Mouse (Mus musculus): ENCODE results near the gene Ppp2r5b.

Gene Ppp2r5b

GRCm38 (mm10) chr19:6261379-6261778 is 25.7 kb upstream of the Ppp2r5b start:
- CTCF ChIA-PET = interaction anchor here (0.7 to 5.7 kb wide), 30 partner anchors 9 to 613 kb away, joined by 3 to 63 read pairs (median 4); partner anchors contain the start of genes Men1 (in 2 of the 4), Arl2 (in 1 of the 4), Atg2a (in 1 of the 4) and Cdc42bpg (in 1 of the 4)
- POLR2A ChIA-PET = interaction anchor here in 2 of 4 experiments (0.6 to 34.9 kb wide), 11 partner anchors 9 to 783 kb away, joined by 3 to 829 read pairs (median 4); partner anchors contain the start of genes Cdc42bpg (in 1 of the 2), Map4k2 (in 1 of the 2) and Sf1 (in 1 of the 2)

DNA sequence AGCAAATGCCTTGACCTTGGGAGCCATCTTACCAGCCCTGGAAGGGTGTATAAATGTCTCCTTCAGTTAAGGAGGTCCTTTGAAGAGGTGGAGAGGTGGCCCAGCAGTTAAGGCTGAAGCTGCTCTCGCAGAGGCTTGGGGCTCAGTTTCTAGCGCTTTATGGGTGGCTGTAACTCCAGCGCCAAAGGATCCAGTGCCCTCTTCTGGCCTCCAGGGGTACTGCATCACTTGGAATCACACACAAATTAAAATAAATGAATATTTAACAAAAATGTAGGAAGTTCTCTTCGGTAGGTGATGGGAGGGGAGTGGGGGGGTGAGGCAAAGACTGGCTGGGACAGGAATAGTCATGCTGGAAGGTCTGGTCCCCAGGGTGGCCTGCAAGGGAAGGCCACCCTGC is 25.3 kb upstream of the Ppp2r5b start:
- POLR2A ChIA-PET = interaction anchor here in 2 of 4 experiments (0.6 to 34.9 kb wide), 12 partner anchors 9 to 784 kb away, joined by 3 to 829 read pairs (median 4); partner anchors contain the start of genes Cdc42bpg (in 1 of the 2), Map4k2 (in 1 of the 2), Men1 (in 1 of the 2) and Sf1 (in 1 of the 2)
- CTCF ChIA-PET = interaction anchor here (0.6 to 5.7 kb wide), 40 partner anchors 9 to 612 kb away, joined by 3 to 63 read pairs (median 4); partner anchors contain the start of genes Cdc42bpg (in 2 of the 4), Ehd1 (in 2 of the 4), Men1 (in 2 of the 4) and Arl2 (in 1 of the 4)

GRCm38 (mm10) chr19:6260428-6260827 is 24.8 kb upstream of the Ppp2r5b start:
- ChIA-PET POLR2A (interaction anchor here in 2 of 4 experiments (0.8 to 34.9 kb wide), 11 partner anchors 10 to 103 kb away, joined by 3 to 829 read pairs (median 4); partner anchors contain the start of genes Map4k2 (in 1 of the 2), Men1 (in 1 of the 2) and Sf1 (in 1 of the 2)), CTCF (interaction anchor here in 3 of 4 experiments (0.6 to 2.1 kb wide), 28 partner anchors 9 to 612 kb away, joined by 3 to 14 read pairs (median 4); partner anchors contain the start of genes Cdc42bpg (in 2 of the 3), Men1 (in 2 of the 3), Atg2a (in 1 of the 3) and Cdc42ep2 (in 1 of the 3))

DNA sequence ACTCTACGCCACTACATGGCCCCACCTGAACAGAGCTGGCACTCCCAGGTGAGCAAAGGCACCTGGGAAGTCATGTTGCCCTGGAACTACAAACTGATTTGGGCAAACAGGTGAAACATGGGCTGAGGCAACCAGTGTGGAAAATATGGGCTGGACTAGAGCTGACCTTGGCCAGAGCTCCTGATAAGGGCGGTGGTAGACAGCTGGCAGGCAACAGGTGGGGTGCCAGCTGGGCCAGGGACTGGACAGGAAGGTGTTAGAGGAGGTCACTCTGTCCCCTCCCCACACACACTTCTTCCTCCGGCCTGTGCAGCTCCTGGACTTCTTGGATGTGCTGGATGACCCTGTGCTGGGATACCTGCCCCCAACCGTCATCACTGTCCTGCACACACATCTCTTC is 17.3 kb upstream of the Ppp2r5b start:
- ChIA-PET POLR2A (interaction anchor here (0.5 to 2.3 kb wide), 15 partner anchors 9 to 129 kb away, joined by 3 to 12 read pairs (median 4); partner anchors contain the start of genes Atg2a (in 1 of the 4) and Ppp2r5b (in 1 of the 4)), CTCF (interaction anchor here in 3 of 4 experiments (0.5 to 2.0 kb wide), 5 partner anchors 10 to 796 kb away, joined by 3 to 11 read pairs (median 4); no protein-coding TSS in a partner anchor)

DNA sequence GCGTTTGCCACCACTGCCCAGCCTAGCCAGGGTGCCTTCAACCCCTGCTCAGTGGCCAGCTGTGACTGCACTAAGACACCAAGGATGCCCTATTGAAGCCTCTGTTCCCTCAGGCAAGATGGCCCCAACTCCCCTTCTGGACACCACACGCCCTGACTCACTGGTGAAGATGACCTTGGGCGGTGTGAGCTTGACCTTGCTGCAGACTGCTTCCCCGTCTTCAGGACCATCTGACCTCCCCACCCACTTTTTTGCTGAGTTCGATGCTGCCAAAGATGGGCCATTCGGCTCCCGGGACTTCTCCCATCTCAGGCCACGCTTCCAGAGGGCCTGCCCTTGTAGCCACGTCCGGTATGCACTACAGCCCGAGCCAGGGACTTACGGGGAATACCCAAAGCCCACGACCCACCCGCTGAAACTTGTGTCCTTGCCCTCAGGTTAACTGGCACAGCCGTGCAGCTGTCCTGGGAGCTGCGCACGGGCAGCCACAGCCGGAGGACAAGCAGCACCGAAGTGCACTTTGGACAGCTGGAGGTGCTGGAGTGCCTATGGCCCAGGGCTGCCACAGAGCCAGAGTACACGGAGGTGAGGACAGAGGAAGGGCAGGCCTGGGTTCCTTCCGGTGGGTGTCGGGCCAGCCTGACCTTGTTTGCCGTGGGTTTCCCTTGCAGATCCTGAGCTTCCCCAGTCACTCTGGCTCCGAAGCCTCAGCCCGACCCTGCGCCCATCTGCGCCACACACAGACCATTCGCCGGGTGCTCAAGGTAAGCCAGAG is 12.0 kb upstream of the Ppp2r5b start:
- ChIA-PET CTCF (interaction anchor here in 3 of 4 experiments (0.6 to 1.2 kb wide), 6 partner anchors 9 to 162 kb away, joined by 3 to 8 read pairs (median 3); partner anchors contain the start of gene Map4k2 (in 1 of the 3)), POLR2A (interaction anchor here in 3 of 4 experiments (0.5 to 2.6 kb wide), 10 partner anchors 12 to 249 kb away, joined by 3 to 10 read pairs (median 3); partner anchors contain the start of genes Cdca5 (in 1 of the 3), Ehd1 (in 1 of the 3), Gpha2 (in 1 of the 3) and Ppp2r5b (in 1 of the 3))

DNA sequence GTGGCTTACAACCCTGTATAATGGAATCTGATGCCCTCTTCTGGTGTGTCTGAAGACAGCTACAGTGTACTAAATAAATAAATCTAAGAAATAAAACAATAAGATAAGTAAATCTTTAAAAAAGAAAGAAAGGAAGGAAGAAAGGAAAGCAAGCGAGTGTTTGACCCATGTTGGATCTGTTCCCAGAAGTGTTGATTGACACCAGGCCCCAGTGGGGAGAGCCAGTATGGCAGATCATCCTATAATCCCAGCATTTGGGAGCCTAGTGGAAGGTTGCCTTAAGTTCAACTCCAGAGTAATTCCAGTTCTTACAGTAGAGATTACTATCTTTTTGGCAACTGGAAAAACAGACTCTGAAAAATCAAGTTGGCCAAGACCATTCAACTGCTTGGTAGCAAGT is 10.1 kb upstream of the Ppp2r5b start:
- ChIA-PET POLR2A (interaction anchor here in 2 of 4 experiments (1.1 to 2.6 kb wide), 5 partner anchors 10 to 699 kb away, joined by 3 to 10 read pairs (median 3); partner anchors contain the start of genes Arl2 (in 1 of the 2), Ppp2r5b (in 1 of the 2) and Sf1 (in 1 of the 2)), CTCF (interaction anchor here in 2 of 4 experiments (1.1 to 1.3 kb wide), 2 partner anchors 20 to 24 kb away, joined by 3 to 4 read pairs; no protein-coding TSS in a partner anchor)

DNA sequence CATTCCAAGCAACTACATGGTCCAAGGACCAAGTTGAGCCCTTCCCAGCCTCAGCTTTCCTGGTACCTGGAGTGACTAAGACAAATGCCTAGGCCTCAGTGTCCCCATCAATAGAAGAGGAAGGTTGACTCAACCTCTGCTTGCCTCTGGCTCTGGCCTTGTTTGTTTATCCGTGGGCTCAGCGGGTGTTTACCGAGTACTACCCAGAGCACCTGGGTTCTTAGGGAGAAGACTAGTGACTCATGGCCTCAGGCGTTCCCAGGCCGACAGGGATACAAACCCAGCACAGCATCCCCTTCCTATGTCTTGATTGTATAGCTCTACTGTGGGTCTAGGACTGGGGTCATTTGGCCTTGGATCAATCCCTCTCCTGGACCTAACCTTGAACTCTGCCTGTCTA is 7.6 kb upstream of the Ppp2r5b start:
- CTCF ChIA-PET = interaction anchor here in 1 of 4 experiments (1.2 to 1.9 kb wide), 3 partner anchors 18 to 23 kb away, joined by 3 to 8 read pairs (median 6); no protein-coding TSS in a partner anchor
- POLR2A ChIA-PET = interaction anchor here in 3 of 4 experiments (0.8 to 2.7 kb wide), 19 partner anchors 9 to 397 kb away, joined by 3 to 27 read pairs (median 6); partner anchors contain the start of genes Sf1 (in 2 of the 3), Cdca5 (in 1 of the 3), Gpha2 (in 1 of the 3) and Men1 (in 1 of the 3)

DNA sequence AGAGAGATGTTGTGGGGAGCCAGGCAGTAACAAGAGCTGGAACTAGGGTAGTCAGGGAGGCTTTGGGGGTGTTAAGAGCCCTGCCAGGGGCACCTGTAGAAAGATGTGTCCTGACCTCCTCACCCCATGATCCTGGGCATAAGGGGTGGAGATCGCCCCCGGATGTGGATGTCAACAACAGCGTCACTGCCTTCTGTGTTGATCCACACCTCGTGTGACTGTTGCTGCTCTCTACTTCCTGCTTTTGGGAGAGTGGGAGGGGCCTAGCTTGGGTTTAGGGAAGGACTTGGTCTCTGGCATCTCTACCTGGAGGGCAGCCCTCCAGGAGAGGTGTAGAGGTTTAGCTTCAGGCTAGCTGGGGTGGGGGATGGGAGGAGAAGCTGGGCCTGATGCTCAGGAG is 6.6 kb upstream of the Ppp2r5b start:
- CTCF ChIA-PET = interaction anchor here in 2 of 4 experiments (0.6 to 2.1 kb wide), 14 partner anchors 11 to 122 kb away, joined by 3 to 11 read pairs (median 4); partner anchors contain the start of genes Ehd1 (in 2 of the 2), Cdc42bpg (in 1 of the 2), Gpha2 (in 1 of the 2) and Men1 (in 1 of the 2)

GRCm38 (mm10) chr19:6241274-6242107 is 5.8 kb upstream of the Ppp2r5b start, which contains the start of gene Atg2a:
TSS of gene Atg2a (plus strand) at chr19:6241668.
- ChIA-PET POLR2A (interaction anchor here (0.5 to 2.7 kb wide), 97 partner anchors 8 to 1217 kb away, joined by 3 to 27 read pairs (median 4); partner anchors contain the start of genes Cdc42bpg (in 2 of the 4), Cdca5 (in 2 of the 4), Ehd1 (in 2 of the 4) and Gpha2 (in 2 of the 4)), CTCF (interaction anchor here (0.6 to 2.1 kb wide), 20 partner anchors 12 to 223 kb away, joined by 3 to 11 read pairs (median 5); partner anchors contain the start of genes Ehd1 (in 2 of the 4), Arl2 (in 1 of the 4), Cdc42bpg (in 1 of the 4) and Gpha2 (in 1 of the 4))

More for the DNA sequence above, 6.6 kb upstream of the Ppp2r5b start:
- POLR2A ChIA-PET = interaction anchor here (0.6 to 2.7 kb wide), 67 partner anchors 8 to 755 kb away, joined by 3 to 27 read pairs (median 4); partner anchors contain the start of genes Cdca5 (in 2 of the 4), Ehd1 (in 2 of the 4), Men1 (in 2 of the 4) and Sf1 (in 2 of the 4)

DNA sequence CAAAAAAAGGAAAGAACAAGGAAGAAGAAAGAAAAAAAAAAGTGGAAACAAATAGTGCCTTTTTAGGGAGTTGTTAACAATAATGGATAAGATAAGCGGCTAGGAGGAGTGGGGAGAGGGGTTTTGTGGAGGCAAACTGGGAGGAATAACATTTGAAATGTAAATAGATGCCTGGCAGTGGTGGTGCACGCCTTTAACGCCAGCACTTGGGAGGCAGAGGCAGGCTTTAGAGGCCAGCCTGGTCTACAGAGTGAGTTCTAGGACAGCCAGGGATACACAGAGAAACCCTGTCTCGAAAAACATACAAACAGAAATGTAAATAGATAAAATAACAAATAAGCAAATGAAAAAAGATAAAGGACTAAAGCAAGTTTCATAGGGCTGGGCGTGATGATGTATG is 5.1 kb upstream of the Ppp2r5b start:
- CTCF ChIA-PET = interaction anchor here in 3 of 4 experiments (0.6 to 2.1 kb wide), 9 partner anchors 23 to 223 kb away, joined by 3 to 11 read pairs (median 5); partner anchors contain the start of genes Arl2 (in 1 of the 3) and Cdc42bpg (in 1 of the 3)
- POLR2A ChIA-PET = interaction anchor here (0.5 to 2.6 kb wide), 47 partner anchors 9 to 798 kb away, joined by 3 to 27 read pairs (median 4); partner anchors contain the start of genes Ehd1 (in 2 of the 4), Arl2 (in 1 of the 4), Cdc42bpg (in 1 of the 4) and Cdc42ep2 (in 1 of the 4)

- POLR2A ChIA-PET = interaction anchor here in 1 of 4 experiments (1.1 to 3.1 kb wide), 3 partner anchors 14 to 101 kb away, joined by 3 to 12 read pairs (median 5); partner anchors contain the start of genes Cdc42bpg, Gpha2 and Map4k2
- CTCF ChIA-PET = interaction anchor here in 1 of 4 experiments (2.2 kb wide), 1 partner anchor 14 kb away, joined by 5 read pairs; the partner anchor contains the start of gene Gpha2
Measured at GRCm38 (mm10) chr19:6240136-6240535, 4.5 kb upstream of the Ppp2r5b start.

DNA sequence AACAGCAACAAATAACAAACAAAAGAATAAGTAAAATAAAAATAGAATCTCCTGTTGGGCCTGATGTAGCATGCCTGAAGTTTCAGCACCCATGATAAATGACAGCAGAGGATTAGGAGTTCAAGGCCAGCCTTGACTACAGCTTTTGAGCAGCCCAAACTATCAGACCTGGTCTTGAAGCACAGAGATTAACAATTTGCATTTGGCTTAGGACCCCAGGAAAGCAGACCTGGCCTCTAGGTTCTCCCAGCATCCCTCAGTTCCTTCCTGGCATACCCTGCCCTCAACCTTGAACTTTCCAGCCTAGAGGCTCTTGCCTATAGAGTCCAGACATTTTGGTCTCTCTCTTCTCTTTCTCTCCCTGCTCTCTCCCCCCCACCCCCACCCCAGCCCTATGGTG is 3.1 kb upstream of the Ppp2r5b start:
- ChIA-PET CTCF (interaction anchor here in 1 of 4 experiments (2.2 kb wide), 1 partner anchor 12 kb away, joined by 5 read pairs; the partner anchor contains the start of gene Gpha2), POLR2A (interaction anchor here in 2 of 4 experiments (0.6 to 3.1 kb wide), 16 partner anchors 12 to 182 kb away, joined by 3 to 12 read pairs (median 3); partner anchors contain the start of genes Ehd1 (in 2 of the 2), Gpha2 (in 2 of the 2), Arl2 (in 1 of the 2) and Batf2 (in 1 of the 2))

- POLR2A ChIA-PET = interaction anchor here in 2 of 4 experiments (0.7 to 3.1 kb wide), 13 partner anchors 9 to 127 kb away, joined by 3 to 12 read pairs (median 4); partner anchors contain the start of genes Gpha2 (in 2 of the 2), Arl2 (in 1 of the 2), Batf2 (in 1 of the 2) and Men1 (in 1 of the 2)
- CTCF ChIA-PET = interaction anchor here in 2 of 4 experiments (1.4 to 1.6 kb wide), 2 partner anchors 70 to 119 kb away, joined by 4 to 6 read pairs; partner anchors contain the start of genes Cdc42bpg (in 1 of the 2) and Sac3d1 (in 1 of the 2)
Measured at GRCm38 (mm10) chr19:6236842-6237241, 1.2 kb upstream of the Ppp2r5b start.

DNA sequence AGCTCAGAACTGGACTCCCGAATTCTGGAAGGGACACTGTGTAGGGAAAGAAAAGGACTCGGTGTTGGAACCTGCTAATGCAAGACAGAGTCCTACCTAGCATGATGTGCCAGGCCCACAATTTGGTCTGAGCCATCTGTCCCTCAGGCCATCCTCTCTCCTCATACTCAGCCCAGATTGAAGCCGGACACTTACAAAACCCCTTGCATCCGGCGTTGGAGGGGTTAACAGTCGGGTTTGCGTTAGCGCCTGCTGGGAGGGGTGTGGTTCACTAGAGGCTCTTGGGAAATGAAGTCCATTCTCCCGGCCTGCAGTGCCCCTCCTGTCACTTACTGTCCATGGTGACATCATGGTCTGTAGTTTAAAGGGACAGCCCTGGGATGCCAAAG is 375 bp upstream of the Ppp2r5b start:
- CTCF ChIA-PET = interaction anchor here in 3 of 4 experiments (0.6 to 2.8 kb wide), 14 partner anchors 10 to 218 kb away, joined by 3 to 8 read pairs (median 4); partner anchors contain the start of genes Arl2 (in 1 of the 3), Cdc42bpg (in 1 of the 3), Gpha2 (in 1 of the 3) and Sac3d1 (in 1 of the 3)
- POLR2A ChIA-PET = interaction anchor here in 3 of 4 experiments (0.6 to 2.9 kb wide), 20 partner anchors 10 to 674 kb away, joined by 3 to 14 read pairs (median 4); partner anchors contain the start of genes Ehd1 (in 2 of the 3), Gpha2 (in 2 of the 3), Snx15 (in 2 of the 3) and Arl2 (in 1 of the 3)

Data from embryonic stem cell, embryonic (primary cell).